Mouse (Mus musculus) lung, postnatal 0 days (tissue): ENCODE data around the gene Grid2.

Experiments
- CTCF ChIP-seq: IDR thresholded peaks from 2 replicates; pipeline ENCODE4 v1.5.1; 2016; ENCODE audit warnings: antibody characterized with exemption, mild to moderate bottlenecking
- EP300 ChIP-seq: IDR thresholded peaks from 2 replicates; pipeline ENCODE4 v1.6.1; 2016; ENCODE audit warnings: antibody characterized with exemption, mild to moderate bottlenecking, control low read depth

DNA sequence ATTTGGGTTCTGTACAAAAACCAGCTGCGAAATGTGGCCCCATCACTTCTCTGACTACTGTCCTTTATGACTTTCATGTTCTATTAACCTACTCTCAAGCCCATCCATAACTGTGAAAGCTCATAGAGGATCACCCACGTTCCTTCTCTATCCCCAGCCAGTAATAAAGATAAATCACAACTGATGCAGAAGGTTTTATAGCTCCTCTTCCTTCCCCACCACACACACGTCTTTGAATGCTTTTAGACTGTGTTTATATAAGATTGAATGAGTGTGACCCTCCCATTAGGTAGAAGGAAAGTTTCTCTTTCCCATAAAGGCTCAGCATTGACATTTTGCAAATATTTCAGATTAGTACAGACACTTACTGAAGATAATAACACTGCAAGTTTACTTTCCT, 1350.1 kb downstream of the Grid2 start:
- no peak for TF ChIP-seq CTCF
- no peak for TF ChIP-seq EP300
